8 mouse cellular contexts compared by ENCODE assay signal in the genomic region with DNA sequence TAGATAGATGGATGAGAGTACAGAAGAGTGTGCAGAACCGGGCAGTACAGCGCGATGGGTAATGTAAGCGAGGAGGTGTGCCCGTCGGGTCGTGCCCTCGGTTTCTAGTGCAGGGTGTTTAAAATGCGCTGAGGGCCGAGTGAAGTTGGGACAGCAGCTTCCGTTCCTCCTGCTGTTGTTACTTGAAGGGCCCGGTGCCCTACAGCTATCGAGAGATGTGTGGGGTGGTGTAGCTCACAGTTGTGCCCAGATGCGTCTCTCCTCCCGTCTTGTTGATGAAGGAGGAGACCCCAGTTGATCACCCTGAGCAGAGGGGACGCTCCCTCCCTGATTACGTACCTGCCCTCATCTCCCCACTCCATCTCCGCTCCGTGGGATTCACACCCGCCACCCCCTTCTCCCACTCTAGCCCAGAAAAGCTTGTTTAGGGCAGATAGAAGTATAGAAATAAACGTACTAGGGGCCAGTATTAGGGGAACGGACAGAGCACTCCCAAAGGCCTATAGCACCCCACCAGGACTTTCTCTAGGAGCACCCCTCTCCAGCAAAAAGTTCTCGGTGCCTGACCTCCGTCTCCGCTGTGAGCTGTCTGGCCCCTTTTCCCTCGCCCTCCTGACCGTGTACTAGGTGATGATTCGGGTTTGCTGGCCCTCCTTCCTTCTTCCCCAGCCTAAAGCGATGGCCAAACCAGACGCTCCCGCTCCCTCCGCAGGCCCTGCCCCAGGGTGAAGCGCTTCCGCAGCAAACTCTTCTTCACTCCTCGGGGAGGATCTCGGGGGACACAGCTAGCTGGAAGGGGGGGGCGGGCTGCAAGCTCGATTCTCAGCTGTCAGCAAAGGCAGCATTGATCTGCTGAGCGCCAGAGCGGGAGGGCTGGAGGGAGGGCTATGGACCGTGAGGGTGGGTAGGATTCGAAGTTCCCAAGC. TPM values are rescaled to one million over a fixed set of nuclear protein-coding genes. Genes with fewer than 3 reads are reported as not detected.
DNase-seq lines count a peak whose midpoint lies in the region; ATAC-seq and TF ChIP-seq lines count a peak whose summit lies in the region.

A gene (minus strand): TSS at position 672 of the 926 bp plus-strand sequence.

- 2% methylated on average over 42 of the region's 42 CpGs for WGBS in forebrain, embryonic 10.5 days
- 6% methylated on average over 41 of the region's 42 CpGs for WGBS in intestine, embryonic 16.5 days
- WGBS in neural tube, embryonic 14.5 days, result 2% methylated on average over 42 of the region's 42 CpGs

- no peaks in the 10 kb centered on the region for H3K9me3 ChIP-seq in forebrain, embryonic 10.5 days
- H3K9me3 ChIP-seq in intestine, embryonic 16.5 days (ENCODE audit: control insufficient read depth, low read length), result no peaks in the 10 kb centered on the region
- no peaks in the 10 kb centered on the region for H3K9me3 ChIP-seq in neural tube, embryonic 14.5 days (ENCODE audit: control insufficient read depth, low read length)

- peaks cover 38% of the 10 kb centered on the region for H3K4me1 ChIP-seq in forebrain, embryonic 10.5 days
- H3K4me1 ChIP-seq in intestine, embryonic 16.5 days (ENCODE audit: control insufficient read depth, insufficient read depth, low read length), result peaks cover 8% of the 10 kb centered on the region; the same call in 1 of the 2 replicates
- peaks cover 7% of the 10 kb centered on the region; the same call in 1 of the 2 replicates for H3K4me1 ChIP-seq in neural tube, embryonic 14.5 days (ENCODE audit: control insufficient read depth, insufficient read depth, low read length)

- no peak for ATAC-seq in intestine, embryonic 16.5 days
- no peak for ATAC-seq in neural tube, embryonic 14.5 days (ENCODE audit: low read depth)

- no peak for DNase-seq in left cerebral cortex, adult 2 months (ENCODE audit: extremely low spot score in 1 of 2, low spot score in 2 of 2)
- DNase-seq in left cerebral cortex, adult 8-10 months (ENCODE audit: low spot score in 2 of 2), result no peak
- no peak for DNase-seq in forebrain, embryonic 10.5 days (ENCODE audit: extremely low spot score, low spot score)
- DNase-seq in layer of hippocampus, adult 11-12 months (ENCODE audit: low spot score), result no peak
- no peak for DNase-seq in cerebellum, adult 9-10 months
- DNase-seq in adrenal gland, postnatal 10 days, result no peak

- peaks cover 93% of the 10 kb centered on the region for H3K27me3 ChIP-seq in forebrain, embryonic 10.5 days (ENCODE audit: poor library complexity, severe bottlenecking)
- H3K27me3 ChIP-seq in intestine, embryonic 16.5 days (replicated peaks; ENCODE audit: control insufficient read depth, insufficient read depth, low read length), result peaks cover 46% of the 10 kb centered on the region
- H3K27me3 ChIP-seq in neural tube, embryonic 14.5 days (ENCODE audit: control insufficient read depth, insufficient read depth, low read length), result peaks cover 13% of the 10 kb centered on the region

- no peak for TF ChIP-seq CTCF in left cerebral cortex, adult 2 months (IDR thresholded peaks at IDR 0.05)

- H3K36me3 ChIP-seq in forebrain, embryonic 10.5 days (replicated peaks), result no peaks in the 10 kb centered on the region
- no peaks in the 10 kb centered on the region for H3K36me3 ChIP-seq in intestine, embryonic 16.5 days (ENCODE audit: control insufficient read depth, insufficient read depth, low read length)
- no peaks in the 10 kb centered on the region for H3K36me3 ChIP-seq in neural tube, embryonic 14.5 days (ENCODE audit: control insufficient read depth, insufficient read depth, low read length)

- H3K9ac ChIP-seq in intestine, embryonic 16.5 days (ENCODE audit: low read depth, low read length), result peak within 1 kb of the TSS; percentile 66
- peak within 1 kb of the TSS; percentile 48 for H3K9ac ChIP-seq in neural tube, embryonic 14.5 days (replicated peaks; ENCODE audit: low read depth, low read length)

- peak within 1 kb of the TSS; percentile 67 for H3K4me3 ChIP-seq in left cerebral cortex, adult 2 months
- peak within 1 kb of the TSS; percentile 73 for H3K4me3 ChIP-seq in forebrain, embryonic 10.5 days
- peak within 1 kb of the TSS; percentile 70 for H3K4me3 ChIP-seq in intestine, embryonic 16.5 days (ENCODE audit: low read length)
- H3K4me3 ChIP-seq in neural tube, embryonic 14.5 days (ENCODE audit: low read depth, low read length), result peak within 1 kb of the TSS; percentile 56

- intact Hi-C loops in left cerebral cortex, adult 2 months (cut with DNase I), result no loop called here

- H3K27ac ChIP-seq in left cerebral cortex, adult 2 months, result no peak within 1 kb of the TSS
- H3K27ac ChIP-seq in forebrain, embryonic 10.5 days, result peak within 1 kb of the TSS; percentile 69
- H3K27ac ChIP-seq in intestine, embryonic 16.5 days (ENCODE audit: low read length), result no peak within 1 kb of the TSS
- H3K27ac ChIP-seq in neural tube, embryonic 14.5 days (ENCODE audit: low read depth, low read length), result no peak within 1 kb of the TSS

- H3K4me2 ChIP-seq in intestine, embryonic 16.5 days (ENCODE audit: low read depth, low read length), result peak within 1 kb of the TSS; percentile 100
- H3K4me2 ChIP-seq in neural tube, embryonic 14.5 days (ENCODE audit: low read depth, low read length), result peak within 1 kb of the TSS; percentile 100

RNA-seq across cellular contexts. Expression of the gene that starts here (rescaled TPM):
- 1 to 10 TPM; 6.9 to 7.5 TPM for total RNA-seq in left cerebral cortex, adult 2 months (2021)
- total RNA-seq in left cerebral cortex, adult 8-10 months (2022), result 1 to 10 TPM; 7.5 to 9.1 (median 7.7) TPM
- polyA plus RNA-seq in forebrain, embryonic 10.5 days (2016; fragmentation: Nextera tagmentation; extraction: Ambion mirVana), result 1.5 and 1.8 TPM in 2 replicates
- 2.0 and 2.3 TPM in 2 replicates for polyA plus RNA-seq in intestine, embryonic 16.5 days (2015; fragmentation: Nextera tagmentation; extraction: Ambion mirVana)
- polyA plus RNA-seq in neural tube, embryonic 14.5 days (2014; fragmentation: Nextera tagmentation; extraction: Ambion mirVana), result 5.2 and 5.5 TPM in 2 replicates
- 1 to 10 TPM; 4.1 to 7.7 TPM for total RNA-seq in adrenal gland, postnatal 10 days (2021)
